Comparison of ENCODE assay signal across 8 mouse cellular contexts in the genomic region with DNA sequence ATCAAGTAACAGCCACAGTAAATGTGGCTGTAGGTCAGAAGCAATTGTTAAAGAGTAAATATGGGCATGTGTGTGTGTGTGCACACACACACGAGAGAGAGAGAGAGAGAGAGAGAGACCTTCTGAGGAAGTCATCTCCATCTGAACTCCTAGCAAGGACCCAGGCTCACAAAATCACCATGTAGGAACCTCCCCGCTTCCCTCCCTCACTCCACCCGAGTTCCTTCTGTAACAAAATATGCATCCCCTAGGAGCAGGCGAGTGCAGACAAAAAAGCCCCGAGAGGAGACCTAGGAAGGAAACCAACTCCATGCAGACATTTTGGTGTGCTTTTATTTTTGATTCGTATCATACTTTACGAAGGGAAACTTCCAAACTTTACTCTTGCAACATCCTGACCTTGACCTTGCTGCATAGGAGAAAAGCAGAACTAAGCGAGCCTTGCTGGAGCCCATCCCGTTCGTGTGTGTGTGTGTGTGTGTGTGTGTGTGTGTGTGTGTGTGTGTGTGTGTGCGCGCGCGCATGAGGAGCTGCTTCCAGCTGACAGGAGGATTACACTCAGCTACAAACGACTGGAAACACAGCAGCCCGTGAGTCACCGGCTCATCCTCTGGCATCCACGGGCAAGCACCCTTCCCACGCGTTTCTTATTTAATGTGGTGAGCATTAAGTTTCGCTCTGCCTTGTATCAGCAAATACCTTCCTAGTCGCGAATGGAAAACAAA.
DNase-seq lines count a peak whose midpoint lies in the region; ATAC-seq and TF ChIP-seq lines count a peak whose summit lies in the region.

No protein-coding gene starts in this region.

- 69% methylated on average over 23 of the region's 23 CpGs for WGBS in heart, embryonic 12.5 days
- WGBS in heart, embryonic 15.5 days: 56% methylated on average over 23 of the region's 23 CpGs
- 50% methylated on average over 23 of the region's 23 CpGs for WGBS in liver, embryonic 14.5 days (ENCODE audit: insufficient replicate concordance)

- no peak for TF ChIP-seq CTCF in liver, embryonic 14.5 days (IDR thresholded peaks at IDR 0.05; ENCODE audit: low read depth)

- H3K4me1 ChIP-seq in heart, embryonic 12.5 days (replicated peaks): no peaks in the 10 kb centered on the region
- peaks cover 5% of the 10 kb centered on the region; the same call in 1 of the 2 replicates for H3K4me1 ChIP-seq in heart, embryonic 15.5 days (replicated peaks)
- H3K4me1 ChIP-seq in liver, embryonic 14.5 days (replicated peaks; ENCODE audit: control insufficient read depth in 2 of 2, insufficient read depth in 2 of 2, low read length in 1 of 2): peaks cover 7 to 18% of the 10 kb centered on the region in 2 experiments

- no peak overlapping the region for H3K27ac ChIP-seq in heart, embryonic 12.5 days (ENCODE audit: poor library complexity, severe bottlenecking)
- H3K27ac ChIP-seq in heart, embryonic 15.5 days: peak overlapping the region; percentile 56
- no peak overlapping the region for H3K27ac ChIP-seq in liver, embryonic 14.5 days

- DNase-seq in heart, adult 11 months: peak; percentile 94
- peak; percentile 79 to 81 for DNase-seq in adrenal gland, postnatal 36 days
- no peak for DNase-seq in liver, embryonic 14.5 days (ENCODE audit: low read depth in 3 of 3, low spot score in 3 of 3)
- DNase-seq in right cerebral cortex, adult 2 months (ENCODE audit: low spot score in 2 of 2): peak; percentile 55 to 65
- DNase-seq in natural killer cell, adult 2 months (ENCODE audit: low spot score in 2 of 2): no peak
- no peak for DNase-seq in cerebellum, adult 18-20 months

- no peak for TF ChIP-seq EP300 in liver, embryonic 14.5 days (IDR thresholded peaks at IDR 0.05; ENCODE audit: low read depth)

- H3K4me2 ChIP-seq in heart, embryonic 12.5 days: no peak overlapping the region
- H3K4me2 ChIP-seq in heart, embryonic 15.5 days: peak overlapping the region; percentile 13
- H3K4me2 ChIP-seq in liver, embryonic 14.5 days (ENCODE audit: low read depth): 0 out of 2 replicates have a peak overlapping the region, but pooled peaks have one; percentile 3

- no peaks in the 10 kb centered on the region for H3K27me3 ChIP-seq in heart, embryonic 12.5 days (replicated peaks)
- no peaks in the 10 kb centered on the region for H3K27me3 ChIP-seq in heart, embryonic 15.5 days
- H3K27me3 ChIP-seq in liver, embryonic 14.5 days (ENCODE audit: control insufficient read depth, insufficient read depth, low read length): no peaks in the 10 kb centered on the region

- H3K4me3 ChIP-seq in heart, embryonic 12.5 days: no peak overlapping the region
- peak overlapping the region; percentile 24; the same call in 1 of the 2 replicates for H3K4me3 ChIP-seq in heart, embryonic 15.5 days
- H3K4me3 ChIP-seq in liver, embryonic 14.5 days (ENCODE audit: insufficient read depth in 1 of 2, low read depth in 2 of 2, low read length in 2 of 2): peak overlapping the region in 1 of 2 experiments; percentile 18; a peak in 1 of 4 replicates

- no peak for ATAC-seq in heart, embryonic 12.5 days (ENCODE audit: insufficient number of reproducible peaks, low FRiP score)
- no peak for ATAC-seq in heart, embryonic 15.5 days (replicated peaks; ENCODE audit: insufficient number of reproducible peaks, insufficient read depth, low FRiP score, low read depth)
- ATAC-seq in liver, embryonic 14.5 days (ENCODE audit: insufficient read depth): no peak

- H3K9me3 ChIP-seq in heart, embryonic 12.5 days (replicated peaks): no peaks in the 10 kb centered on the region
- no peaks in the 10 kb centered on the region for H3K9me3 ChIP-seq in heart, embryonic 15.5 days (replicated peaks)
- no peaks in the 10 kb centered on the region for H3K9me3 ChIP-seq in liver, embryonic 14.5 days (ENCODE audit: control insufficient read depth, low read length)

- H3K9ac ChIP-seq in heart, embryonic 12.5 days: no peak overlapping the region
- H3K9ac ChIP-seq in heart, embryonic 15.5 days: no peak overlapping the region
- no peak overlapping the region for H3K9ac ChIP-seq in liver, embryonic 14.5 days (replicated peaks)

- peaks cover 60% of the 10 kb centered on the region for H3K36me3 ChIP-seq in heart, embryonic 12.5 days
- peaks cover 29% of the 10 kb centered on the region for H3K36me3 ChIP-seq in heart, embryonic 15.5 days
- H3K36me3 ChIP-seq in liver, embryonic 14.5 days (replicated peaks; ENCODE audit: control insufficient read depth, insufficient read depth, low read depth): no peaks in the 10 kb centered on the region

Comparison
In these comparisons a context has a peak if more than half of its experiments do, and no peak if none do; other contexts are left out.
1. DNase-seq: peak in heart, adult 11 months (single experiment), adrenal gland, postnatal 36 days (2 of 2) and right cerebral cortex, adult 2 months (2 of 2); none in liver, embryonic 14.5 days (0 of 3), natural killer cell, adult 2 months (0 of 2) and cerebellum, adult 18-20 months (0 of 2).